Comparison of ENCODE assay signal across 23 mouse cellular contexts in the genomic region with DNA sequence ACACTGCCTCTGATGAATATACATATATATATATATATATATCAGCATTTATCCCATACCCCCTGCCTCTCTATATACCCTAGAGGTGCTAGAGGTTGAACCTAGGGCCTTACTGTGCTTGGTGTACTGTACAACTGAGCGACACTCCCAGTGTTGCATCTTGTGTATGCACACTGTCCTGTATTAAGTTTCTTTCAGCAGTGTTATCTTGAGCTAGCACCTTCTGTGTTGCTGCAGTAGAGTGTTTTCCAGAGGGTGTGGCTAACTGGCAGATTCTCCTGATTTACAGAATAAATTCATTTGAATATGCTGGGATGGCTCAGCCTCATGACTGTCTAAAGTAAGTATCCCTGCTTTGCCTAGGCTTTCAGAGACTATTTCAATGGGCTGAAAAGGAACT. TPM values are rescaled to one million over a fixed set of nuclear protein-coding genes. Genes with fewer than 3 reads are reported as not detected.
DNase-seq lines count a peak whose midpoint lies in the region; ATAC-seq and TF ChIP-seq lines count a peak whose summit lies in the region.
"Had no signal": no experiment of that assay in that cellular context is flagged by ENCODE, and none has a peak within 500 bp of the region (broad histone marks: within the 10 kb centered on the region; RNA-seq: fewer than 3 reads in every experiment).

No protein-coding gene starts in this region.

- peak; percentile 84 to 89 for TF ChIP-seq EP300 in MEL (IDR thresholded peaks at IDR 0.05; ENCODE audit: low read depth in 1 of 2, low read length in 2 of 2)

- no peak for TF ChIP-seq CTCF in MEL (IDR thresholded peaks at IDR 0.05 in 2 of 3, conservative IDR thresholded peaks at IDR 0.05 in 1 of 3; ENCODE audit: control insufficient read depth in 1 of 3, insufficient read depth in 1 of 3, low read depth in 2 of 3, low read length in 3 of 3, poor library complexity in 1 of 3, severe bottlenecking in 1 of 3)

- H3K9ac ChIP-seq in MEL (ENCODE audit: control insufficient read depth, low read depth, low read length, poor library complexity, severe bottlenecking): no peak overlapping the region
- H3K9ac ChIP-seq in liver, embryonic 11.5 days (ENCODE audit: low read depth, low read length): no peak overlapping the region
- H3K9ac ChIP-seq: embryonic facial prominence, embryonic 12.5 days; limb, embryonic 12.5 days; lung, embryonic 15.5 days; midbrain, embryonic 13.5 days; neural tube, embryonic 12.5 days had no signal

- no peaks in the 10 kb centered on the region for H3K27me3 ChIP-seq in MEL (ENCODE audit: control insufficient read depth in 1 of 2, insufficient read depth in 2 of 2, low read length in 2 of 2)
- no peaks in the 10 kb centered on the region for H3K27me3 ChIP-seq in liver, embryonic 11.5 days (replicated peaks; ENCODE audit: control insufficient read depth, insufficient read depth, low read length)
- H3K27me3 ChIP-seq: embryonic facial prominence, embryonic 12.5 days; limb, embryonic 12.5 days; lung, embryonic 15.5 days; neural tube, embryonic 12.5 days had no signal

- peak; percentile 91 for DNase-seq in MEL (ENCODE audit: low read depth, low spot score)
- DNase-seq in c-Kit-positive CD71-positive TER-119-negative erythroid progenitor cells, embryonic 14.5 days (ENCODE audit: low read depth): peak; percentile 83
- no peak for DNase-seq in liver, embryonic 11.5 days (ENCODE audit: low spot score)
- no peak for DNase-seq in adrenal gland, postnatal 25 days
- DNase-seq in cerebellum, adult 8-10 months: no peak
- DNase-seq in gastrocnemius, adult 18-20 months (ENCODE audit: low spot score): no peak
- DNase-seq: adrenal gland, postnatal 36 days; cerebellum, adult 9-11 months; gastrocnemius, adult 2 months; heart, adult 18-20 months; kidney, adult 11 months; lung, postnatal 4 days; right cerebral cortex, adult 18-20 months; thymus, adult 18-20 months; thymus, postnatal 4 days had no signal

- no peak overlapping the region for H3K4me2 ChIP-seq in liver, embryonic 11.5 days
- H3K4me2 ChIP-seq: embryonic facial prominence, embryonic 12.5 days; limb, embryonic 12.5 days; lung, embryonic 15.5 days; midbrain, embryonic 13.5 days; neural tube, embryonic 12.5 days had no signal

- peak overlapping the region; percentile 59 for H3K27ac ChIP-seq in MEL (ENCODE audit: control insufficient read depth, low read depth, low read length)
- peak overlapping the region; percentile 57; the same call in 1 of the 2 replicates for H3K27ac ChIP-seq in liver, embryonic 11.5 days (ENCODE audit: low read depth, low read length)
- H3K27ac ChIP-seq: embryonic facial prominence, embryonic 12.5 days; gastrocnemius, adult 2 months; hindbrain, embryonic 10.5 days; limb, embryonic 12.5 days; lung, embryonic 15.5 days; midbrain, embryonic 13.5 days; neural tube, embryonic 12.5 days had no signal

- H3K79me2 ChIP-seq in MEL (ENCODE audit: control insufficient read depth, insufficient read depth, low read length, poor library complexity): no peaks in the 10 kb centered on the region

- peaks cover 11 to 23% of the 10 kb centered on the region in 2 experiments for H3K4me1 ChIP-seq in MEL (ENCODE audit: control insufficient read depth in 1 of 2, insufficient read depth in 2 of 2, low read length in 2 of 2)
- peaks cover 30% of the 10 kb centered on the region for H3K4me1 ChIP-seq in liver, embryonic 11.5 days (replicated peaks; ENCODE audit: control insufficient read depth, insufficient read depth, low read length)
- H3K4me1 ChIP-seq: embryonic facial prominence, embryonic 12.5 days; limb, embryonic 12.5 days; lung, embryonic 15.5 days; midbrain, embryonic 13.5 days; neural tube, embryonic 12.5 days had no signal

- no peak overlapping the region for H3K4me3 ChIP-seq in MEL (ENCODE audit: control insufficient read depth in 1 of 2, insufficient read depth in 1 of 2, low read depth in 2 of 2, low read length in 2 of 2)
- no peak overlapping the region for H3K4me3 ChIP-seq in liver, embryonic 11.5 days (ENCODE audit: low read depth, low read length)
- H3K4me3 ChIP-seq: embryonic facial prominence, embryonic 12.5 days; gastrocnemius, adult 2 months; hindbrain, embryonic 10.5 days; limb, embryonic 12.5 days; lung, embryonic 15.5 days; midbrain, embryonic 13.5 days; neural tube, embryonic 12.5 days had no signal

- H3K36me3 ChIP-seq in MEL (ENCODE audit: control insufficient read depth in 1 of 2, insufficient read depth in 2 of 2, low read length in 2 of 2): peaks cover 0 to 23% of the 10 kb centered on the region in 2 experiments; a peak in 2 of 4 replicates
- no peaks in the 10 kb centered on the region for H3K36me3 ChIP-seq in liver, embryonic 11.5 days (ENCODE audit: control insufficient read depth, insufficient read depth, low read length)
- H3K36me3 ChIP-seq: embryonic facial prominence, embryonic 12.5 days; hindbrain, embryonic 10.5 days; limb, embryonic 12.5 days; lung, embryonic 15.5 days; midbrain, embryonic 13.5 days; neural tube, embryonic 12.5 days had no signal

- peak; percentile 97 for ATAC-seq in liver, embryonic 11.5 days (replicated peaks; ENCODE audit: low FRiP score)
- ATAC-seq in megakaryocyte, adult 5-6 weeks (ENCODE audit: poor library complexity, severe bottlenecking): 0 out of 2 replicates have a peak, but pooled peaks have one; percentile 12
- ATAC-seq: forebrain, embryonic 16.5 days; midbrain, embryonic 13.5 days had no signal

- WGBS in liver, embryonic 11.5 days: 53% methylated on average over 1 of the region's 1 CpGs

- no peaks in the 10 kb centered on the region for H3K9me3 ChIP-seq in MEL (replicated peaks; ENCODE audit: insufficient read depth, low read length)
- no peaks in the 10 kb centered on the region for H3K9me3 ChIP-seq in liver, embryonic 11.5 days (ENCODE audit: control insufficient read depth, low read length)
- H3K9me3 ChIP-seq: embryonic facial prominence, embryonic 12.5 days; hindbrain, embryonic 10.5 days; limb, embryonic 12.5 days; lung, embryonic 15.5 days; midbrain, embryonic 13.5 days; neural tube, embryonic 12.5 days had no signal

- no peak for TF ChIP-seq POLR2A in MEL (IDR thresholded peaks at IDR 0.05; ENCODE audit: control insufficient read depth in 1 of 2, insufficient read depth in 1 of 2, low read depth in 1 of 2, low read length in 2 of 2, poor library complexity in 1 of 2)

- no peak for TF ChIP-seq RAD21 in MEL (IDR thresholded peaks at IDR 0.05; ENCODE audit: low read depth, low read length)

TF ChIP-seq in MEL, 35 proteins besides CTCF, POLR2A, EP300 and RAD21 (continues in another document):
- TF ChIP-seq GABPA (IDR thresholded peaks at IDR 0.05; ENCODE audit: low read depth, low read length) (no peak), CHD1 (IDR thresholded peaks at IDR 0.05; ENCODE audit: low read depth, low read length) (no peak), BHLHE40 (IDR thresholded peaks at IDR 0.05; ENCODE audit: borderline replicate concordance, low read depth, low read length) (peak; percentile 33; the same call in 1 of the 2 replicates), GATA1 (IDR thresholded peaks at IDR 0.05; ENCODE audit: low read depth, low read length) (peak; percentile 87), JUND (IDR thresholded peaks at IDR 0.05; ENCODE audit: low read depth, low read length) (no peak), ELF1 (IDR thresholded peaks at IDR 0.05; ENCODE audit: low read depth, low read length) (no peak), CHD2 (IDR thresholded peaks at IDR 0.05; ENCODE audit: low read length) (no peak), MXI1 (IDR thresholded peaks at IDR 0.05; ENCODE audit: low read depth, low read length) (0 out of 2 replicates have a peak, but pooled peaks have one; percentile 37), MAZ (IDR thresholded peaks at IDR 0.05; ENCODE audit: low read depth, low read length) (no peak), TBP (IDR thresholded peaks at IDR 0.05; ENCODE audit: low read depth, low read length) (no peak), NELFE (IDR thresholded peaks at IDR 0.05; ENCODE audit: low read depth, low read length) (no peak), SIN3A (IDR thresholded peaks at IDR 0.05; ENCODE audit: low read length) (peak; percentile 51), USF1 (IDR thresholded peaks at IDR 0.05; ENCODE audit: low read depth, low read length) (no peak), ZNF384 (IDR thresholded peaks at IDR 0.05; ENCODE audit: low read depth, low read length) (no peak), MEF2A (IDR thresholded peaks at IDR 0.05; ENCODE audit: extremely low read depth, insufficient replicate concordance, low read depth, low read length, poor library complexity, severe bottlenecking) (no peak), MAX (IDR thresholded peaks at IDR 0.05; ENCODE audit: low read length) (peak; percentile 29; the same call in 1 of the 2 replicates), POLR2AphosphoS2 (IDR thresholded peaks at IDR 0.05; ENCODE audit: low read length) (no peak), HCFC1 (IDR thresholded peaks at IDR 0.05; ENCODE audit: low read depth, low read length) (no peak), MYB (IDR thresholded peaks at IDR 0.05; ENCODE audit: low read depth, low read length) (peak; percentile 31; the same call in 1 of the 2 replicates), POLR2AphosphoS5 (IDR thresholded peaks at IDR 0.05; ENCODE audit: borderline replicate concordance, low read depth, low read length) (no peak), TCF12 (IDR thresholded peaks at IDR 0.05; ENCODE audit: low read depth, low read length) (peak; percentile 89), NRF1 (IDR thresholded peaks at IDR 0.05; ENCODE audit: insufficient read depth, low read depth, low read length, poor library complexity, severe bottlenecking) (no peak), E2F4 (IDR thresholded peaks at IDR 0.05; ENCODE audit: borderline replicate concordance, low read depth, low read length) (no peak), KAT2A (conservative IDR thresholded peaks at IDR 0.05; ENCODE audit: low read depth, low read length) (no peak), USF2 (IDR thresholded peaks at IDR 0.05; ENCODE audit: borderline replicate concordance in 1 of 2, insufficient read depth in 1 of 2, low read depth in 1 of 2, low read length in 2 of 2) (no peak), UBTF (IDR thresholded peaks at IDR 0.05; ENCODE audit: borderline replicate concordance, insufficient read depth, low read depth, low read length) (no peak), TAL1 (IDR thresholded peaks at IDR 0.05; ENCODE audit: low read length) (peak; percentile 95), ZMIZ1 (IDR thresholded peaks at IDR 0.05; ENCODE audit: low read depth, low read length) (no peak)

RNA-seq across cellular contexts. Expression of a gene that starts 54.7 kb away (rescaled TPM):
- total RNA-seq in MEL (2012; rRNA removed): 11.6 and 13.4 TPM in 2 replicates
- polyA plus RNA-seq in MEL (2012; ENCODE audit: insufficient read depth in 1 of 2, insufficient read length in 2 of 2, low read depth in 1 of 2, low replicate concordance in 2 of 2, missing spikeins in 1 of 2): 10 to 100 TPM; 32.3 to 45.2 TPM
- polyA plus RNA-seq in liver, embryonic 11.5 days (2014; fragmentation: Nextera tagmentation; extraction: Ambion mirVana): 18.1 and 22.9 TPM in 2 replicates
- 218 and 236 TPM in 2 replicates for total RNA-seq in megakaryocyte, adult 5-6 weeks (2015)
- total RNA-seq in megakaryocyte, adult 5-6 weeks (2017): 46.5 and 76.5 TPM in 2 replicates
- total RNA-seq in adrenal gland, postnatal 25 days (2021): 79.0 and 89.2 TPM in 2 replicates
- 10 to 100 TPM; 41.3 to 43.2 TPM for total RNA-seq in gastrocnemius, adult 18-20 months (2021)

Comparison
In these comparisons a context has a peak if more than half of its experiments do, and no peak if none do; other contexts are left out.
1. DNase-seq: peak in MEL (single experiment) and c-Kit-positive CD71-positive TER-119-negative erythroid progenitor cells, embryonic 14.5 days (single experiment); none in liver, embryonic 11.5 days (single experiment), adrenal gland, postnatal 25 days (single experiment), cerebellum, adult 8-10 months (single experiment) and gastrocnemius, adult 18-20 months (single experiment).